Mouse (Mus musculus): ENCODE measurements around the gene Tom1l2. TPM values are rescaled to one million over a fixed set of nuclear protein-coding genes. Genes with fewer than 3 reads are reported as not detected.

Tom1l2 gene
- polyA plus RNA-seq, 1 experiment: 27.6 TPM

- H3K27ac ChIP-seq (replicated peaks; ENCODE audit: low read depth, low read length): peak overlapping the region; percentile 82
Observed at GRCm38 (mm10) chr11:60208712-60209111, 144.0 kb downstream of the Tom1l2 start.

GRCm38 (mm10) chr11:60208201-60208600, 144.5 kb downstream of the Tom1l2 start:
- peak overlapping the region; percentile 69 for H3K4me3 ChIP-seq (ENCODE audit: insufficient read depth, low read depth, low read length)
- H3K27ac ChIP-seq (replicated peaks; ENCODE audit: low read depth, low read length): peak overlapping the region; percentile 82
- H3K4me1 ChIP-seq (ENCODE audit: control insufficient read depth, insufficient read depth, insufficient read length, low read length): peaks cover 16% of the 10 kb centered on the region

More at GRCm38 (mm10) chr11:60208712-60209111, 144.0 kb downstream of the Tom1l2 start:
- Histone ChIP-seq H3K4me1 (ENCODE audit: control insufficient read depth, insufficient read depth, insufficient read length, low read length) (peaks cover 20% of the 10 kb centered on the region), H3K4me3 (ENCODE audit: insufficient read depth, low read depth, low read length) (peak overlapping the region; percentile 69)

GRCm38 (mm10) chr11:60206207-60206606, 146.5 kb downstream of the Tom1l2 start:
- H3K27ac ChIP-seq (replicated peaks; ENCODE audit: low read depth, low read length): no peak overlapping the region
- H3K4me3 ChIP-seq (ENCODE audit: insufficient read depth, low read depth, low read length): 0 out of 2 replicates have a peak overlapping the region, but pooled peaks have one; percentile 69
- peaks cover 16% of the 10 kb centered on the region for H3K4me1 ChIP-seq (ENCODE audit: control insufficient read depth, insufficient read depth, insufficient read length, low read length)

- no peak overlapping the region for H3K4me3 ChIP-seq (ENCODE audit: insufficient read depth, low read depth, low read length)
- H3K4me1 ChIP-seq (ENCODE audit: control insufficient read depth, insufficient read depth, insufficient read length, low read length): peaks cover 12% of the 10 kb centered on the region; the same call in 1 of the 2 replicates
- H3K27ac ChIP-seq (replicated peaks; ENCODE audit: low read depth, low read length): no peak overlapping the region
Observed at GRCm38 (mm10) chr11:60205026-60205425, 147.7 kb downstream of the Tom1l2 start.

- Histone ChIP-seq H3K4me3 (ENCODE audit: insufficient read depth, low read depth, low read length) (no peak overlapping the region), H3K27ac (replicated peaks; ENCODE audit: low read depth, low read length) (no peak overlapping the region), H3K4me1 (ENCODE audit: control insufficient read depth, insufficient read depth, insufficient read length, low read length) (peaks cover 8% of the 10 kb centered on the region; the same call in 1 of the 2 replicates)
Observed at GRCm38 (mm10) chr11:60202710-60203638, 149.7 kb downstream of the Tom1l2 start.

GRCm38 (mm10) chr11:60200384-60200783, 152.3 kb downstream of the Tom1l2 start:
- no peak overlapping the region for H3K27ac ChIP-seq (replicated peaks; ENCODE audit: low read depth, low read length)
- H3K4me1 ChIP-seq (ENCODE audit: control insufficient read depth, insufficient read depth, insufficient read length, low read length): no peaks in the 10 kb centered on the region
- no peak overlapping the region for H3K4me3 ChIP-seq (ENCODE audit: insufficient read depth, low read depth, low read length)

GRCm38 (mm10) chr11:60199702-60200184, 153.0 kb downstream of the Tom1l2 start:
- Histone ChIP-seq H3K4me3 (ENCODE audit: insufficient read depth, low read depth, low read length) (no peak overlapping the region), H3K27ac (replicated peaks; ENCODE audit: low read depth, low read length) (no peak overlapping the region), H3K4me1 (ENCODE audit: control insufficient read depth, insufficient read depth, insufficient read length, low read length) (no peaks in the 10 kb centered on the region)

GRCm38 (mm10) chr11:60198651-60199050, 154.1 kb downstream of the Tom1l2 start:
- no peak overlapping the region for H3K4me3 ChIP-seq (ENCODE audit: insufficient read depth, low read depth, low read length)
- no peak overlapping the region for H3K27ac ChIP-seq (replicated peaks; ENCODE audit: low read depth, low read length)

GRCm38 (mm10) chr11:60197998-60198619, 154.6 kb downstream of the Tom1l2 start:
- no peaks in the 10 kb centered on the region for H3K4me1 ChIP-seq (ENCODE audit: control insufficient read depth, insufficient read depth, insufficient read length, low read length)
- H3K4me3 ChIP-seq (ENCODE audit: insufficient read depth, low read depth, low read length): no peak overlapping the region
- H3K27ac ChIP-seq (replicated peaks; ENCODE audit: low read depth, low read length): no peak overlapping the region

More at GRCm38 (mm10) chr11:60198651-60199050, 154.1 kb downstream of the Tom1l2 start:
- H3K4me1 ChIP-seq (ENCODE audit: control insufficient read depth, insufficient read depth, insufficient read length, low read length): no peaks in the 10 kb centered on the region

GRCm38 (mm10) chr11:60196344-60196743, 156.4 kb downstream of the Tom1l2 start:
- no peak overlapping the region for H3K27ac ChIP-seq (replicated peaks; ENCODE audit: low read depth, low read length)
- H3K4me3 ChIP-seq (ENCODE audit: insufficient read depth, low read depth, low read length): no peak overlapping the region
- H3K4me1 ChIP-seq (ENCODE audit: control insufficient read depth, insufficient read depth, insufficient read length, low read length): peaks cover 2% of the 10 kb centered on the region; the same call in 1 of the 2 replicates

GRCm38 (mm10) chr11:60195108-60195507, 157.6 kb downstream of the Tom1l2 start:
- Histone ChIP-seq H3K4me1 (ENCODE audit: control insufficient read depth, insufficient read depth, insufficient read length, low read length) (peaks cover 2% of the 10 kb centered on the region; the same call in 1 of the 2 replicates), H3K4me3 (ENCODE audit: insufficient read depth, low read depth, low read length) (no peak overlapping the region), H3K27ac (replicated peaks; ENCODE audit: low read depth, low read length) (no peak overlapping the region)

GRCm38 (mm10) chr11:60193556-60193955, 159.1 kb downstream of the Tom1l2 start:
- H3K27ac ChIP-seq (replicated peaks; ENCODE audit: low read depth, low read length): no peak overlapping the region
- H3K4me1 ChIP-seq (ENCODE audit: control insufficient read depth, insufficient read depth, insufficient read length, low read length): peaks cover 9% of the 10 kb centered on the region; the same call in 1 of the 2 replicates
- no peak overlapping the region for H3K4me3 ChIP-seq (ENCODE audit: insufficient read depth, low read depth, low read length)

- H3K4me3 ChIP-seq (ENCODE audit: insufficient read depth, low read depth, low read length): no peak overlapping the region
- H3K4me1 ChIP-seq (ENCODE audit: control insufficient read depth, insufficient read depth, insufficient read length, low read length): peaks cover 9% of the 10 kb centered on the region; the same call in 1 of the 2 replicates
- no peak overlapping the region for H3K27ac ChIP-seq (replicated peaks; ENCODE audit: low read depth, low read length)
Observed at GRCm38 (mm10) chr11:60192534-60192933, 160.2 kb downstream of the Tom1l2 start.

GRCm38 (mm10) chr11:60190055-60190641, 162.6 kb downstream of the Tom1l2 start:
- Histone ChIP-seq H3K4me1 (ENCODE audit: control insufficient read depth, insufficient read depth, insufficient read length, low read length) (peaks cover 11% of the 10 kb centered on the region; the same call in 1 of the 2 replicates), H3K27ac (replicated peaks; ENCODE audit: low read depth, low read length) (no peak overlapping the region; the same call in 1 of the 2 replicates), H3K4me3 (ENCODE audit: insufficient read depth, low read depth, low read length) (no peak overlapping the region)
